Mouse (Mus musculus) megakaryocyte-erythroid progenitor cell, adult 5-6 weeks (primary cell): ENCODE measurements around the gene Atp6v1a. TPM values are rescaled to one million over a fixed set of nuclear protein-coding genes. Genes with fewer than 3 reads are reported as not detected.

ENCODE experiments used
- ATAC-seq: replicated peaks from 2 replicates; pipeline ENCODE4 v1.8.0; 2016; ENCODE audit warnings: mild to moderate bottlenecking, inconsistent platforms; ENCODE audit not compliant: severe bottlenecking, poor library complexity, low FRiP score, low TSS enrichment
- total RNA-seq, 2 experiments: library from RNA; stranded (forward) in 1 of 2; stranded (reverse) in 1 of 2; fragments of 200-1000, 215-1000 nt in 1 of 2; fragments of >200 nt in 1 of 2; fragmentation: Nextera tagmentation in 1 of 2; gene quantifications; 2 replicates each; pipeline ENCODE4 v1.2.3; 2014 to 2017

Gene Atp6v1a
- total RNA-seq, 2 experiments from 2014 or later = 20.8 to 76.9 TPM

- peak; percentile 49 for ATAC-seq
Observed at GRCm38 (mm10) chr16:44140186-44140787, 782 bp upstream of the Atp6v1a start.

- peak; percentile 87 for ATAC-seq
Observed at GRCm38 (mm10) chr16:44138979-44139535, 448 bp downstream of the Atp6v1a start.

- no peak for ATAC-seq
Observed at GRCm38 (mm10) chr16:44138377-44138978, 1.0 kb downstream of the Atp6v1a start.

- ATAC-seq = no peak
Observed at GRCm38 (mm10) chr16:44136511-44137021, 2.9 kb downstream of the Atp6v1a start.

- ATAC-seq = no peak
Observed at GRCm38 (mm10) chr16:44133187-44133586, 6.3 kb downstream of the Atp6v1a start.

- no peak for ATAC-seq
Observed at GRCm38 (mm10) chr16:44132300-44132699, 7.2 kb downstream of the Atp6v1a start.

- no peak for ATAC-seq
Observed at GRCm38 (mm10) chr16:44126437-44126836, 13.1 kb downstream of the Atp6v1a start.

GRCm38 (mm10) chr16:44125436-44125835, 14.1 kb downstream of the Atp6v1a start:
- no peak for ATAC-seq

- no peak for ATAC-seq
Observed at GRCm38 (mm10) chr16:44124713-44125112, 14.8 kb downstream of the Atp6v1a start.

- ATAC-seq = no peak
Observed at GRCm38 (mm10) chr16:44123786-44124185, 15.7 kb downstream of the Atp6v1a start.

- no peak for ATAC-seq
Observed at GRCm38 (mm10) chr16:44122982-44123725, 16.4 kb downstream of the Atp6v1a start.

- ATAC-seq = no peak
Observed at GRCm38 (mm10) chr16:44122574-44122973, 16.9 kb downstream of the Atp6v1a start.

- ATAC-seq = no peak
Observed at GRCm38 (mm10) chr16:44122122-44122521, 17.4 kb downstream of the Atp6v1a start.

GRCm38 (mm10) chr16:44119753-44120501, 19.6 kb downstream of the Atp6v1a start:
- no peak for ATAC-seq

- no peak for ATAC-seq
Observed at GRCm38 (mm10) chr16:44109002-44109401, 30.5 kb downstream of the Atp6v1a start.

GRCm38 (mm10) chr16:44105211-44105610, 34.3 kb downstream of the Atp6v1a start:
- ATAC-seq = no peak

- no peak; the same call in 1 of the 2 replicates for ATAC-seq
Observed at GRCm38 (mm10) chr16:44103806-44104766, 35.4 kb downstream of the Atp6v1a start.

GRCm38 (mm10) chr16:44102925-44103324, 36.6 kb downstream of the Atp6v1a start:
- ATAC-seq = no peak
